Mouse (Mus musculus): ENCODE measurements at regions not wholly inside any gene's neighbourhood (a gene's known extent, or its start where the extent isn't known, plus 50 kb on each side); places are given as distances from the start of the nearest gene placed in this dataset.

- TF ChIP-seq CTCF (IDR thresholded peaks at IDR 0.05; ENCODE audit: low read depth, low read length) (no peak), EP300 (IDR thresholded peaks at IDR 0.05; ENCODE audit: insufficient read depth, low read depth, low read length) (no peak), POLR2A (IDR thresholded peaks at IDR 0.05; ENCODE audit: insufficient read depth, low read length) (no peak)
Observed at GRCm38 (mm10) chr16:52867833-52868232, 414.0 kb upstream of the Alcam start.
